Comparison of ENCODE assay signal across 14 mouse cellular contexts in the genomic region with DNA sequence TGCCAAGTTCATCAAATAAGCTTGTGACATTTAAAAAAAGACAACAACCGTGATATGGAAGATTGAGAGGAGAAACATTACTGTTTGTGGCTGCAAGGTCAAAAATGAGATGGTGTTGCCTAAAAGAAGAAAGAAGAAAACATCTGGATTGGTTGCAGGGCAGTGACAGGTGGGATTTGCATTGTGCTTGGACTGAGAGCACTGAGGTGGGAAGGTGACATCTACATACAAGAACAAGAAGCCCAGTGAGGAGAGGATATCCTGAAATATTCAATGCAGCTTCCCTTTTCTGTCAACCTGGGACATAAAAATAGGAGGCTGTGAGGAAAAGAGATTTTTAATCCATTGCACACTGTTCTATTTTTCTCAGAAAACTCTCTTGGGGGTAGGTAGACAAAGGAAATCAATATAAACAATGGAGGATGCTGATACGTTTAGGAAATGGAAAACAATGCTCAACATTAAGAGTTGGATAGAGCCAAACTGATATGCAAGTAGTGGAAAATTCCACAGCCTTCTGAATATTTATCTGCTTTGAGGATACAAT. TPM values are rescaled to one million over a fixed set of nuclear protein-coding genes. Genes with fewer than 3 reads are reported as not detected.
"Had no signal": no experiment of that assay in that cellular context is flagged by ENCODE, and none has a peak within 500 bp of the region (broad histone marks: within the 10 kb centered on the region; RNA-seq: fewer than 3 reads in every experiment).

No protein-coding gene starts in this region.

- DNase-seq: kidney, postnatal 4 days; liver; liver, embryonic 13.5 days; liver, postnatal 0 days; lung, postnatal 14 days; right cerebral cortex, postnatal 14 days; thymus, postnatal 36 days had no signal

- H3K27ac ChIP-seq: layer of hippocampus, adult 2 months; limb, embryonic 12.5 days; liver, embryonic 13.5 days; lung, embryonic 15.5 days; macrophage; midbrain, embryonic 13.5 days had no signal

- H3K27me3 ChIP-seq: limb, embryonic 12.5 days; lung, embryonic 15.5 days; megakaryocyte, embryonic 14.5 days; midbrain, embryonic 13.5 days had no signal

- H3K9me3 ChIP-seq: limb, embryonic 12.5 days; liver, embryonic 13.5 days; lung, embryonic 15.5 days; megakaryocyte, embryonic 14.5 days; midbrain, embryonic 13.5 days had no signal

- H3K4me1 ChIP-seq: midbrain, embryonic 13.5 days had no signal

- H3K36me3 ChIP-seq: limb, embryonic 12.5 days; liver, embryonic 13.5 days; lung, embryonic 15.5 days; midbrain, embryonic 13.5 days had no signal

- H3K4me3 ChIP-seq: layer of hippocampus, adult 2 months; limb, embryonic 12.5 days; liver, embryonic 13.5 days; lung, embryonic 15.5 days; megakaryocyte, embryonic 14.5 days; midbrain, embryonic 13.5 days had no signal

RNA-seq across cellular contexts. Expression of gene Gm9833, which starts 7.2 kb away (rescaled TPM):
- polyA plus RNA-seq: small intestine, adult 2 months had no signal
